Mouse (Mus musculus): ENCODE measurements around the gene Rcc2.

DNA sequence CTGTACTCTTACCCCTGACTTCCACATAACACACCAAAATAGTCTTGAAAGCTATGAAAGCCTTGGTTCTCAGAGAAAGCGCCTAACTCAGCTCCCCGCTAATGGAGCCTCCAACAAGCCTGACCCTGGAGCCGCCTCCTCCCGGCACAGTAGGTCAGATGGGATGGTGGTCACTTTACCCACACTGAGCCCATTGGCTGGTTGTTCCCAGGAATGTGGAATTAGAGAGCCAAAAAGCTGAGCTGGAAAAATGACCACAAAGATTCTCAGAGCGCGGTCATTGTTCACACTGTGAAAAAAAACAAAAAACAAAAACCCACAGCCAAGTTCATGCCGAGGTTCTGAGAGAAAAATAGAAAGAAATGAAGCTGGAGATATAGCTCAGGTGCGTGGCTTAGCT is 43.8 kb upstream of the Rcc2 start:
- TF ChIP-seq CTCF (conservative IDR thresholded peaks at IDR 0.05 in 1 of 2, IDR thresholded peaks at IDR 0.05 in 1 of 2; ENCODE audit: low read depth in 2 of 2, low read length in 2 of 2), result no peak
- no peak for TF ChIP-seq POLR2A (IDR thresholded peaks at IDR 0.05; ENCODE audit: low read depth, low read length)
- TF ChIP-seq BHLHE40 (IDR thresholded peaks at IDR 0.05; ENCODE audit: low read depth, low read length), result no peak
- TF ChIP-seq JUND (conservative IDR thresholded peaks at IDR 0.05; ENCODE audit: low read depth, low read length), result no peak
- no peak for TF ChIP-seq EP300 (IDR thresholded peaks at IDR 0.05; ENCODE audit: low read length)
- TF ChIP-seq MAX (IDR thresholded peaks at IDR 0.05; ENCODE audit: low read length), result no peak
- TF ChIP-seq GABPA (IDR thresholded peaks at IDR 0.05; ENCODE audit: insufficient replicate concordance, low read depth, low read length), result no peak
